Mouse (Mus musculus) cerebellum, adult 2 months (tissue): Measurements from ENCODE around the gene Map1lc3b. TPM values are rescaled to one million over a fixed set of nuclear protein-coding genes. Genes with fewer than 3 reads are reported as not detected.

Experiments
- DNase-seq, 2 experiments: peaks; one replicate each; pipeline ENCODE4 v3.0.0; 2021
- H3K27ac ChIP-seq: fragments of 200-500 bp; 2 replicates; pipeline ENCODE4 v1.5.1; 2012; ENCODE audit warnings: low read length, control low read depth, inconsistent platforms; ENCODE audit not compliant: insufficient read depth
- H3K27me3 ChIP-seq: fragments of 200-500 bp; 2 replicates; pipeline ENCODE4 v1.6.1; 2012; ENCODE audit warnings: inconsistent platforms, mild to moderate bottlenecking, low read length, moderate library complexity; ENCODE audit not compliant: control insufficient read depth, insufficient read depth
- H3K4me1 ChIP-seq: fragments of 200-500 bp; 2 replicates; pipeline ENCODE4 v1.6.1; 2011; ENCODE audit warnings: low read length; ENCODE audit not compliant: control insufficient read depth, insufficient read depth
- H3K4me3 ChIP-seq: fragments of 200-500 bp; replicated peaks from 2 replicates; pipeline ENCODE3; 2011; ENCODE audit warnings: mild to moderate bottlenecking, low read depth, low read length, control low read depth; ENCODE audit not compliant: insufficient read depth
- CTCF ChIP-seq: fragments of 200-500 bp; IDR thresholded peaks from 2 replicates; pipeline ENCODE4 v1.5.1; 2011; ENCODE audit warnings: low read depth, mild to moderate bottlenecking, control low read depth, low read length, moderate library complexity, borderline replicate concordance; ENCODE audit not compliant: insufficient read depth
- POLR2A ChIP-seq: fragments of 200-500 bp; IDR thresholded peaks from 2 replicates; pipeline ENCODE4 v1.6.1; 2011; ENCODE audit warnings: low read length, control low read depth, borderline replicate concordance; ENCODE audit not compliant: insufficient read depth
- WGBS: fragments of 180-500 bp; shearing (Covaris S2); methylation state at CpG from one replicate; pipeline ENCODE4 v1.1.7; 2018; 5-methylcytosine and 5-hydroxymethylcytosine counted together
- polyA plus RNA-seq: library from polyadenylated mRNA; depleted of rRNA; stranded (reverse); fragments of >200 nt; gene quantifications from 2 replicates; pipeline ENCODE4 v1.2.3, GENCODE M21; 2012

The Map1lc3b gene
- polyA plus RNA-seq, 1 experiment, result 154 TPM

DNA sequence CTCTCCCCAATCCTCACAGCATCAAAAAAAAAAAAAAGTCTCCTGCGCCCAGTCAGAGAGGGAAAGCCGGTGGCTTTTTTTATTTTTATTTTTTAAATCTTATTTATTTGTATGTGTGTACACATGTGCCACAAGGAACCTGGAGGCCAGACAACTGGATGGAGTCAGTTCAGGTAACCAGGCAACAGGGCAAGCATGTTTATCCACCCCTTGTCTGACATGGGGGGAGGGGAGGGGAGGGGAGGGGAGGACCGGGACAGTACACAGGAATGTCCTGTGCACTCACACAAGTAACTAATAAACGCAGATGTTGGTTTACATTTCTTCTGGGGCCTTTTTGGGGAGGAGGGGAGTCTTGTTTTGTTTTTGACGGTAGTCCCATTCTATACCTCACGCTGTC is 26.5 kb upstream of the Map1lc3b start:
- Histone ChIP-seq H3K4me3 (no peak overlapping the region), H3K4me1 (peaks cover 42% of the 10 kb centered on the region), H3K27me3 (no peaks in the 10 kb centered on the region), H3K27ac (no peak overlapping the region)
- DNase-seq, result no peak
- 80% methylated on average over 6 of the region's 6 CpGs for WGBS
- no peak for TF ChIP-seq CTCF
- TF ChIP-seq POLR2A, result no peak

- H3K4me3 ChIP-seq, result no peak overlapping the region
- DNase-seq, result no peak
- no peak for TF ChIP-seq POLR2A
- TF ChIP-seq CTCF, result no peak
- H3K4me1 ChIP-seq, result peaks cover 16% of the 10 kb centered on the region
- WGBS, result 64% methylated on average over 6 of the region's 6 CpGs
- no peaks in the 10 kb centered on the region for H3K27me3 ChIP-seq
- no peak overlapping the region for H3K27ac ChIP-seq
Measured at GRCm38 (mm10) chr8:121568321-121568720, 21.8 kb upstream of the Map1lc3b start.

- no peak for TF ChIP-seq POLR2A
- TF ChIP-seq CTCF, result no peak
- Histone ChIP-seq H3K4me1 (peaks cover 24% of the 10 kb centered on the region), H3K4me3 (peak overlapping the region; percentile 21), H3K27me3 (no peaks in the 10 kb centered on the region), H3K27ac (no peak overlapping the region)
- 62% methylated on average over 21 of the region's 21 CpGs for WGBS
- no peak for DNase-seq
Measured at GRCm38 (mm10) chr8:121570335-121570734, 19.8 kb upstream of the Map1lc3b start.

DNA sequence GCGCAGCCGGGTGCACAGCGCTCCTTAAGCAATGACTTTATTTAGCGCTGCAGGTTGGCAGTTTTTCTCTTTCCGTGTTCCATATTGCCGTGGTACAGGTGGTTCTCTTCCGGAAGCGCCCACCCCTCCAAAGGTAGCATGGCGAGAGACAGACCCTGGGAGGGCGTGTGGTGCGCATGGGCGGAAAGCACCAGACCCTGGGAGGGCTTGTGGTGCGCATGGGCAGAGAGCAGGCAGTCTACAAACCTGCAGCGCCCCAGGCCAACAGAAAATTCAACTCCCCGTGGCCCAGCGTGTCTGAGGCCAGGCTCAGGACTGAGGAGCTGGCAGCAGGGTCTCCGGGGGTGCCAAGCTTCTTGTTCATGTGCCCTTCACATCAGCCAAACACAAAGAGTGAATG is 19.4 kb upstream of the Map1lc3b start:
- Histone ChIP-seq H3K27ac (no peak overlapping the region), H3K27me3 (no peaks in the 10 kb centered on the region)
- 69% methylated on average over 17 of the region's 17 CpGs for WGBS

GRCm38 (mm10) chr8:121572121-121572520 is 18.0 kb upstream of the Map1lc3b start:
- no peak for DNase-seq
- 74% methylated on average over 7 of the region's 7 CpGs for WGBS
- no peaks in the 10 kb centered on the region for H3K27me3 ChIP-seq
- H3K27ac ChIP-seq, result no peak overlapping the region
- H3K4me3 ChIP-seq, result no peak overlapping the region
- TF ChIP-seq CTCF (no peak), POLR2A (no peak)
- H3K4me1 ChIP-seq, result peaks cover 34% of the 10 kb centered on the region

More for the DNA sequence above, 19.4 kb upstream of the Map1lc3b start:
- Histone ChIP-seq H3K4me1 (peaks cover 24% of the 10 kb centered on the region), H3K4me3 (peak overlapping the region; percentile 21)
- no peak for DNase-seq
- TF ChIP-seq POLR2A, result no peak
- TF ChIP-seq CTCF, result no peak

GRCm38 (mm10) chr8:121573275-121573674 is 16.9 kb upstream of the Map1lc3b start:
- WGBS, result 9% methylated on average over 3 of the region's 3 CpGs
- peaks cover 30% of the 10 kb centered on the region for H3K4me1 ChIP-seq

GRCm38 (mm10) chr8:121575661-121576060 is 14.5 kb upstream of the Map1lc3b start:
- Histone ChIP-seq H3K4me3 (no peak overlapping the region), H3K27ac (no peak overlapping the region), H3K4me1 (peaks cover 27% of the 10 kb centered on the region), H3K27me3 (no peaks in the 10 kb centered on the region)
- WGBS, result 28% methylated on average over 3 of the region's 3 CpGs
- no peak for DNase-seq
- TF ChIP-seq POLR2A, result no peak
- no peak for TF ChIP-seq CTCF

More at GRCm38 (mm10) chr8:121573275-121573674, 16.9 kb upstream of the Map1lc3b start:
- TF ChIP-seq POLR2A, result no peak
- TF ChIP-seq CTCF, result no peak
- no peaks in the 10 kb centered on the region for H3K27me3 ChIP-seq
- DNase-seq, result peak; percentile 72 to 81
- H3K27ac ChIP-seq, result no peak overlapping the region
- H3K4me3 ChIP-seq, result no peak overlapping the region

GRCm38 (mm10) chr8:121577751-121578675 is 12.1 kb upstream of the Map1lc3b start:
- peak overlapping the region; percentile 98 for H3K4me3 ChIP-seq
- DNase-seq, result peak; percentile 41 to 52
- under 1% methylated on average over 34 of the region's 44 CpGs for WGBS
- peak overlapping the region; percentile 73 for H3K27ac ChIP-seq
- no peaks in the 10 kb centered on the region for H3K27me3 ChIP-seq
- no peak for TF ChIP-seq POLR2A
- TF ChIP-seq CTCF, result no peak
- peaks cover 22% of the 10 kb centered on the region for H3K4me1 ChIP-seq
